Mouse (Mus musculus): Measurements from ENCODE around the gene Cmss1. TPM values are rescaled to one million over a fixed set of nuclear protein-coding genes. Genes with fewer than 3 reads are reported as not detected.
"Not testable (repeated sequence)": the region's sequence is repeated elsewhere in the genome, so short reads cannot be mapped to it uniquely, and the experiment has no call there.

Cmss1 gene
- polyA plus RNA-seq, 1 experiment from 2014 or later: 48.3 TPM

DNA sequence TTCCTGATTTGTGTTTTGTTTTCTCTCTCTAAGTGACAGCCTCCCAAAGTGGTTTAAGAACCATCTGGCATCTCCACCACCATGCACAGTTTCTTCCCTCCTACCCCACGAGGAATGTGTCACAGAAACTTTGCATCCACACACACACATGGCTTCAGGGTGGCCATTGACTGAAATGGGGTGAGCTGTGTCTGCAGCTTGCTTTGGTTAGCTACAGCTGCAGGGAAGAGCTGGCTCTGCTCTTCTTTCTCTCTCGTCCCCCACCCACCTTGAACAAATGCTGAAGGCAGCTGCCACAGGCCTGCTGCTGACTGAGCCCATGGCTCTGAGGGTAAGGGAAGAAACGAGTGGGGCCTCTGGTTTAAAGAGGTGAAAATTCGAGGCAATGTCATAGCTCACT lies 193.9 kb downstream of the Cmss1 start:
- ATAC-seq (ENCODE audit: insufficient number of reproducible peaks, low FRiP score, low TSS enrichment, low read depth): peak; percentile 82
- Histone ChIP-seq H3K9ac (no peak overlapping the region), H3K27ac (replicated peaks) (peak overlapping the region; percentile 65), H3K4me2 (replicated peaks) (no peak overlapping the region), H3K36me3 (no peaks in the 10 kb centered on the region), H3K9me3 (replicated peaks) (peaks cover 4% of the 10 kb centered on the region; the same call in 1 of the 2 replicates), H3K4me1 (peaks cover 19% of the 10 kb centered on the region), H3K27me3 (no peaks in the 10 kb centered on the region), H3K4me3 (replicated peaks) (no peak overlapping the region)
- WGBS: 29% methylated on average over 4 of the region's 4 CpGs

DNA sequence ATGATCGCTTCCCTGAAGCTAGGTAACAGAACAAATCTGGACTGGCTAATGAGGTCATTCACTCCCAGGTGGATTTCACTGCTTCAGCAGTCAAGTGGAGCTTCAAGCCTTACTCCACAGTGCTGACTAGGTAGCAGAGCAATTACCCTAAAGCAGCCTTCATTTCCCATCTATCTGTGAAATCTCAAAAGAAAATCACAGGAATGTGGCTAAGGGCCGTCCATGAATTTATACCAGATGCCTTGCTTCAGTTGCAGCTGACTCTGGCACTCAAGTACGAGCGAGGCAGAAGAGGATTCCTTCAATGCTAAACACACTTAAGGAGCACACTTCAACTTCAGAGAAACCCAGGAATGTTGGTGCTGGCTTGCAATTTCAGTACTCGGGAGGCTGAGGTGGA lies 202.8 kb downstream of the Cmss1 start:
- 29% methylated on average over 5 of the region's 5 CpGs for WGBS
- Histone ChIP-seq H3K4me2 (replicated peaks) (no peak overlapping the region), H3K9ac (no peak overlapping the region), H3K36me3 (no peaks in the 10 kb centered on the region), H3K27ac (replicated peaks) (no peak overlapping the region), H3K4me1 (peaks cover 20% of the 10 kb centered on the region; the same call in 1 of the 2 replicates), H3K9me3 (replicated peaks) (no peaks in the 10 kb centered on the region), H3K4me3 (replicated peaks) (no peak overlapping the region), H3K27me3 (no peaks in the 10 kb centered on the region)
- no peak for ATAC-seq (ENCODE audit: insufficient number of reproducible peaks, low FRiP score, low TSS enrichment, low read depth)

DNA sequence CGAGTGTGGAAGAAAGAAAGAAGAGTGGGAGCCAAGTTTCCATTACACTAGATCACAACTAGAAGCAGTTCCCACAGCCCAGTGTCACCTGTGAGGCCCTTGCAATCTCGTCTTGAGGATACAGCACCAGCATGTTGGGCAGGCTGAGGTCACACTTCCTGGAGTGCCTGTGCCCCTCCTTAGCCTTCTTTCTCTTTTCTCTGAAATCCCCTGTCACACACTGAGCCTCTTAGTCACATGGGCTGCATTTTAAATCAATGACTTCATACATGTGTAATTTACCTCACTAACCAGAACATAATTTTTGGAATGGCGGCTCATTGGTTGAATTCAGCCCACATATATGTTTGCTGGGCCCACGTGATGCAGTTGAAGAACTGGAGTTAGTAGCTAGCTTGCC lies 203.8 kb downstream of the Cmss1 start:
- Histone ChIP-seq H3K36me3 (no peaks in the 10 kb centered on the region), H3K9ac (no peak overlapping the region), H3K27me3 (no peaks in the 10 kb centered on the region), H3K9me3 (replicated peaks) (no peaks in the 10 kb centered on the region), H3K4me1 (peaks cover 24% of the 10 kb centered on the region), H3K4me3 (replicated peaks) (no peak overlapping the region), H3K27ac (replicated peaks) (no peak overlapping the region), H3K4me2 (replicated peaks) (no peak overlapping the region)
- no peak for ATAC-seq (ENCODE audit: insufficient number of reproducible peaks, low FRiP score, low TSS enrichment, low read depth)
- 80% methylated on average over 4 of the region's 4 CpGs for WGBS

DNA sequence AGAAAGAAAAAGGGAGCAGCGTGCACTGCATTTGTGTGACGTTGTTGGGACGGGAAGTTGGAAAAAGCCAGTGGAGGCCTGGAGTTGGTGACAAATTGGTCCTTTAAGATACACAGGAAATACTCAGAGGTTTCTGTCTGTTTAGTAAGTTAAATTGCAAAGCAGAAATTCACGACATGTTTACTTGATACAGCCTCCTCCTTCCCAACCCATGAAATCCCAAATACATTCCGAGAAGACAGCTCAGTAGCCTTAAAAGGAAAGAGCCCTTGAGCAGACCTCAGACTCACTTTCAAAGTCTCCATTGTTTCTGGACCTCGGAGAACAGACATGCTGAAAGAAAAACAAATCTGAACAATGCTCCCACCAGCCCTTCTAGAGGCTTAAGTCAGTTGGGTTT lies 205.0 kb downstream of the Cmss1 start:
- Histone ChIP-seq H3K4me2 (replicated peaks) (no peak overlapping the region), H3K4me3 (replicated peaks) (no peak overlapping the region), H3K9me3 (replicated peaks) (no peaks in the 10 kb centered on the region), H3K36me3 (no peaks in the 10 kb centered on the region), H3K9ac (no peak overlapping the region), H3K27ac (replicated peaks) (peak overlapping the region; percentile 18; the same call in 1 of the 2 replicates), H3K4me1 (peaks cover 27% of the 10 kb centered on the region), H3K27me3 (no peaks in the 10 kb centered on the region)
- WGBS: 34% methylated on average over 6 of the region's 6 CpGs
- no peak for ATAC-seq (ENCODE audit: insufficient number of reproducible peaks, low FRiP score, low TSS enrichment, low read depth)

DNA sequence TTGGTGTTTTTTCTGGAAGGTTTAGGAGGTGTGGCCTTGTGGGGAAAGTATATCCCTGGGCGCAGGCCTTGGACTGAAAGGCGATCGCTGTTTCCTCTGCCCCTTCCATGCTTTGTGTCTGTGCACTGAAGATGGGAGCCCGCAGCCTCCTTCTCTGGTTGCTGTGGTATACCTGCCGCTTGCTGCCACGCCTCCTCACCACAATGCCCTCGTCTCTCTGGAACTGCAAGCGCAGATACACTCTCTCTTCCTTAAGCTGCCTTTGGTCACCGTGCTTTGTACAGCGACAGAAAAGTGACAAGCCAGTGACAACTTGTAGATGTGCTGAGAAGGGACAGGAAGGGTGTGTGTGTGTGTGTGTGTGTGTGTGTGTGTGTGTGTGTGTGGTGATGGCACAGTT lies 207.1 kb downstream of the Cmss1 start:
- H3K27me3 ChIP-seq: no peaks in the 10 kb centered on the region
- no peaks in the 10 kb centered on the region for H3K9me3 ChIP-seq (replicated peaks)
- H3K4me1 ChIP-seq: peaks cover 21% of the 10 kb centered on the region
- H3K9ac ChIP-seq: no peak overlapping the region
- WGBS: 76% methylated on average over 10 of the region's 10 CpGs
- no peak for ATAC-seq (ENCODE audit: insufficient number of reproducible peaks, low FRiP score, low TSS enrichment, low read depth)
- no peak overlapping the region for H3K4me2 ChIP-seq (replicated peaks)
- no peaks in the 10 kb centered on the region for H3K36me3 ChIP-seq
- no peak overlapping the region for H3K4me3 ChIP-seq (replicated peaks)
- H3K27ac ChIP-seq (replicated peaks): no peak overlapping the region

DNA sequence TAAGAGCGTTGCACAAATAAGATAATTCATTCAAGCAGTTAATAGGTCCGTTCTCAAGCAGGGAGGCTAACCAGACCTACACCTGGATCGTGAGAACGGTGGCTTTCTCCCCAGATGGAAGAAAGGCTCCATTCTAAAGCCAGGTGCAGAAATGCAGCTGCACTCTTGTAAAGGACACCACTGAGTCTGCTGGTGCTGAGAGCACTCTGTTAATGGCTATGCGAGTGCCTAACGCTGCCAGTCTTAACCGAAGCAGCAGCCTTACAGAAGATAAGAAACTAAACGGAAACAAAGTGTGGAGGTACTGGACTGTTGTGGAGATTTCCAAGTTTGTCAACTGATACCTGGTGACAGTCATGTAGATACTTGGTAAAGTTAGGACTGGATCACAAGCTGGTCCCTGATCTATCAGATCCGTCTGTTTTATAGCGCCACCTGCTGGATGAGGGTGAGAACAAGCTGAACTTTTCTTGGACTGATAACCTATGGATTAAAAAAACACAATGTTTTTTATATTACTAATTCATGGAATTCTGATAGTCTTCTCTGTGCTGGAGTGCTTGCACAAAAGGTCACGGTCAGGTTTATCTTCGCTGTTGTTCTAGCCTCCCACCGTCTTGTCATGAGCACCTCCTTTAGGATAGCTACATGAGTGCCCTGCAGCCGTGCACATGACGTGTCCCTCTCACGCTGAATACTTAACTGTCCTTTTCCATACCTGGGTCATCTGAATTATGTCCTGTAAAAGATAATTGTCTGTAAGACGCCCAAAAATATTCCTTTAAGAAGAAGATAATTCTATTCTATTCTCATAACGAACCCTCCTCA lies 208.1 kb downstream of the Cmss1 start:
- H3K9ac ChIP-seq: no peak overlapping the region
- WGBS: 52% methylated on average over 18 of the region's 18 CpGs
- peaks cover 17% of the 10 kb centered on the region for H3K4me1 ChIP-seq
- no peaks in the 10 kb centered on the region for H3K36me3 ChIP-seq
- no peaks in the 10 kb centered on the region for H3K27me3 ChIP-seq
- no peak overlapping the region for H3K4me2 ChIP-seq (replicated peaks)
- no peaks in the 10 kb centered on the region for H3K9me3 ChIP-seq (replicated peaks)
- no peak overlapping the region for H3K27ac ChIP-seq (replicated peaks)
- no peak for ATAC-seq (ENCODE audit: insufficient number of reproducible peaks, low FRiP score, low TSS enrichment, low read depth)
- no peak overlapping the region for H3K4me3 ChIP-seq (replicated peaks)

DNA sequence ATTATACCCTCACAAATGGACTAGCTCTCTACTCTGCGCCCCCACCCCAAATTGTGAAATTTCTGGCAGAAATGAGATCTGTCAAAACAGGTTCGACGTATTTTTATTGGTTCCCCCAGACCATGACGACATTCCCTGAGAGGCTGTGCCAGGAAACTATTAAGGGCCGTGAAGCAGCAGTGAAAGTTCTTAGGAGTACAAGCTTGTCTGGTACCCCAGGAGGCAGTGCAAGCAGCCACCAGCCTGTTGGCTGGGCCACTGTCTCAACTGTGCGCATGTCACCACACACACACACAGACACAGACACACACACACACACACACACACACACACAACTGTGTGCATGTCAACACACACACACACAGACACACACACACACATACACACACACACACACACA lies 208.8 kb downstream of the Cmss1 start:
- Histone ChIP-seq H3K27me3 (no peaks in the 10 kb centered on the region), H3K4me3 (replicated peaks) (no peak overlapping the region), H3K9ac (no peak overlapping the region), H3K9me3 (replicated peaks) (no peaks in the 10 kb centered on the region), H3K36me3 (no peaks in the 10 kb centered on the region), H3K27ac (replicated peaks) (no peak overlapping the region), H3K4me1 (peaks cover 17% of the 10 kb centered on the region), H3K4me2 (replicated peaks) (no peak overlapping the region)
- ATAC-seq (ENCODE audit: insufficient number of reproducible peaks, low FRiP score, low TSS enrichment, low read depth): no peak
- 35% methylated on average over 6 of the region's 6 CpGs for WGBS

DNA sequence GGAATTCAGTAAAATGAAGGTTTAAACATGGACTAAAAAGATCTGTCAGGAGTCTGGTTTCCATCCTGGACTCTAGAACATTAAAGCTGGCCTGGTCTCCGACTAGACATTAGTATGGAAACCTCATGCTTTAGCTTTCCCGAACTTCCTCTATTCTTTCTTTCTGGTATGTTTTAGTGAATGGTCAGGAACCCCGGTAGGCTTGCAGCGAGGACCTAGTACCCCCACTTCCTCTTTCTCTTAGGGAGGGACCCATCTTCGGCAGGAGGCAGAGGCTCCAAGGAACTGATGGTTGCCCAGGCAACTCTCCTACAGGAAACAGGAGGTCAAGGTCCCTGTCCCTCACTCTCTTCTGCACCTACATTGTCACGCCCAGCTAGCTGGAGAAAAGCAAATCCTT lies 210.4 kb downstream of the Cmss1 start:
- Histone ChIP-seq H3K27ac (replicated peaks) (no peak overlapping the region), H3K9ac (no peak overlapping the region), H3K4me1 (peaks cover 12% of the 10 kb centered on the region), H3K4me2 (replicated peaks) (no peak overlapping the region), H3K36me3 (no peaks in the 10 kb centered on the region), H3K9me3 (replicated peaks) (no peaks in the 10 kb centered on the region), H3K27me3 (no peaks in the 10 kb centered on the region), H3K4me3 (replicated peaks) (no peak overlapping the region)
- ATAC-seq (ENCODE audit: insufficient number of reproducible peaks, low FRiP score, low TSS enrichment, low read depth): no peak
- 74% methylated on average over 6 of the region's 6 CpGs for WGBS

DNA sequence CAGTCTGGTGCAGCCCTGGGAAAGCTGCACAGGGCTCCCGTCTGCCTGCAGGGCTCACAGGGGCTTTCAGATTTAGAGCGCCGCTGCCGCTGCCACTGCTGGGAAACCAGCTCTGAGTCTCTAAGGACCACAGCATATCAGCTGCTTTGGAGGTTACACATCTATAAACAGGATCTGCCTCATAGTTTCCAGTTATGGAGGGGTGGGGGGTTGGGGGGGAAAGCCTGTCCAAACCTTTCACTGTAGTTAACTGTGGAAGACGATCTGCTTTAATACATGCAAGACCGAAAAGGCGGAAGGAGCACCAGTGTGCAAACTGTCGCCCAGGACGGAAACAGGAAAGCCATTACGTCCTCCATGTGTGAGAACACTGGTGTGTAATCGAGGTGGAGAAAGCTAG lies 213.5 kb downstream of the Cmss1 start:
- Histone ChIP-seq H3K4me3 (replicated peaks) (no peak overlapping the region), H3K27ac (replicated peaks) (0 out of 2 replicates have a peak overlapping the region, but pooled peaks have one; percentile 5), H3K9ac (no peak overlapping the region), H3K4me2 (replicated peaks) (0 out of 2 replicates have a peak overlapping the region, but pooled peaks have one; percentile 4), H3K36me3 (no peaks in the 10 kb centered on the region), H3K4me1 (peaks cover 5% of the 10 kb centered on the region), H3K27me3 (no peaks in the 10 kb centered on the region), H3K9me3 (replicated peaks) (no peaks in the 10 kb centered on the region)
- ATAC-seq (ENCODE audit: insufficient number of reproducible peaks, low FRiP score, low TSS enrichment, low read depth): no peak
- 50% methylated on average over 11 of the region's 11 CpGs for WGBS

DNA sequence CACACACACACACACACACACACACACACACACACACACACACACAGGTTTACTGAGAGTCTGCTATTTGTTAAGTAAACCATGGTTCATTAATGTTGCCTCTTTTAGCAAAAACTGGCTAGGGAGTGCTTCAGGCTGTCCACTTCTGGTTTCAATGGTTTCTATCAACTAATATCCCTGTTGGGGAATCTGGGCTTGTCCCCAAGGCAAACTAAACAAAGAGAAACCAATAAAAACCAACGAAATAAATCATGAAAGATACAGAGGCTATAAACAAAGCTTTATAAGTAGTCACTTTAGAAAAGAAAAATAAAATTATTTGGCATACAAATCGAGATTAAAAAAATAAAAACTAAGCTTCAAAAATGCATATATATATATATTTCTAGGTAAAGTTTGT lies 214.2 kb downstream of the Cmss1 start:
- no peaks in the 10 kb centered on the region for H3K27me3 ChIP-seq
- no peak for ATAC-seq (ENCODE audit: insufficient number of reproducible peaks, low FRiP score, low TSS enrichment, low read depth)
- no peaks in the 10 kb centered on the region for H3K36me3 ChIP-seq
- H3K9me3 ChIP-seq (replicated peaks): no peaks in the 10 kb centered on the region
- no peak overlapping the region for H3K4me3 ChIP-seq (replicated peaks)
- H3K27ac ChIP-seq (replicated peaks): no peak overlapping the region
- no peak overlapping the region for H3K9ac ChIP-seq
- no peaks in the 10 kb centered on the region for H3K4me1 ChIP-seq
- 59% methylated on average over 2 of the region's 2 CpGs for WGBS
- no peak overlapping the region for H3K4me2 ChIP-seq (replicated peaks)

DNA sequence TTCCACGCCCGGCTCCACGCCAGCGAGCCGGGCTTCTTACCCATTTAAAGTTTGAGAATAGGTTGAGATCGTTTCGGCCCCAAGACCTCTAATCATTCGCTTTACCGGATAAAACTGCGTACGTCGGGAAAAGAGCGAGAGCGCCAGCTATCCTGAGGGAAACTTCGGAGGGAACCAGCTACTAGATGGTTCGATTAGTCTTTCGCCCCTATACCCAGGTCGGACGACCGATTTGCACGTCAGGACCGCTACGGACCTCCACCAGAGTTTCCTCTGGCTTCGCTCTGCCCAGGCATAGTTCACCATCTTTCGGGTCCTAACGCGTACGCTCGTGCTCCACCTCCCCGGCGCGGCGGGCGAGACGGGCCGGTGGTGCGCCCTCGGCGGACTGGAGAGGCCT lies 215.5 kb downstream of the Cmss1 start:
- H3K9me3 ChIP-seq (replicated peaks); H3K4me1 ChIP-seq; H3K27me3 ChIP-seq; ATAC-seq (ENCODE audit: insufficient number of reproducible peaks, low FRiP score, low TSS enrichment, low read depth); H3K36me3 ChIP-seq; H3K4me2 ChIP-seq (replicated peaks); H3K27ac ChIP-seq (replicated peaks); H3K9ac ChIP-seq; H3K4me3 ChIP-seq (replicated peaks): not testable (repeated sequence)
- WGBS: 27% methylated on average over 29 of the region's 39 CpGs

Measured in embryonic facial prominence, embryonic 15.5 days (tissue).